Mouse (Mus musculus) heart, postnatal 0 days (tissue): ENCODE measurements around the gene Kirrel. TPM values are rescaled to one million over a fixed set of nuclear protein-coding genes. Genes with fewer than 3 reads are reported as not detected.

Experiments used
- ATAC-seq: fragments of 200-750 bp; cut with Nextera tagmentation; 2 replicates; pipeline ENCODE4 v1.8.0; 2017; ENCODE audit warnings: low read depth, moderate number of reproducible peaks, moderate library complexity; ENCODE audit not compliant: insufficient read depth
- DNase-seq: peaks from one replicate; pipeline ENCODE4 v3.0.0-alpha.2; 2016; ENCODE audit warnings: low spot score
- H3K27ac ChIP-seq: fragments of 300-500 bp; sonication (generic); 2 replicates; pipeline ENCODE4 v1.5.1; 2014; ENCODE audit warnings: low read depth, mild to moderate bottlenecking
- H3K27me3 ChIP-seq: fragments of 300-500 bp; sonication (generic); 2 replicates; pipeline ENCODE4 v1.6.1; 2014; ENCODE audit warnings: low read length, mixed read lengths; ENCODE audit not compliant: control insufficient read depth, insufficient read depth
- H3K36me3 ChIP-seq: fragments of 300-500 bp; sonication (generic); replicated peaks from 2 replicates; pipeline ENCODE4 v1.6.1; 2014; ENCODE audit warnings: low read length, mixed read lengths; ENCODE audit not compliant: control insufficient read depth, insufficient read depth
- H3K4me1 ChIP-seq: fragments of 300-500 bp; sonication (generic); 2 replicates; pipeline ENCODE4 v1.6.1; 2014; ENCODE audit warnings: antibody characterized with exemption; ENCODE audit not compliant: control insufficient read depth, insufficient read depth
- H3K4me2 ChIP-seq: fragments of 300-500 bp; sonication (generic); 2 replicates; pipeline ENCODE4 v1.6.1; 2014; ENCODE audit warnings: low read depth, mild to moderate bottlenecking, low read length, moderate library complexity
- H3K4me3 ChIP-seq: fragments of 300-500 bp; sonication (generic); 2 replicates; pipeline ENCODE4 v1.5.1; 2014; ENCODE audit warnings: low read depth, low read length
- H3K9ac ChIP-seq: fragments of 300-500 bp; sonication (generic); replicated peaks from 2 replicates; pipeline ENCODE4 v1.6.1; 2014; ENCODE audit warnings: low read depth, low read length, mixed read lengths
- H3K9me3 ChIP-seq: fragments of 300-500 bp; sonication (generic); replicated peaks from 2 replicates; pipeline ENCODE4 v1.6.1; 2016; ENCODE audit warnings: low read length; ENCODE audit not compliant: control insufficient read depth
- CTCF ChIP-seq: IDR thresholded peaks from 2 replicates; pipeline ENCODE4 v1.5.1; 2016; ENCODE audit warnings: antibody characterized with exemption, control low read depth, low read depth
- EP300 ChIP-seq: IDR thresholded peaks from 2 replicates; pipeline ENCODE4 v1.6.1; 2016; ENCODE audit warnings: antibody characterized with exemption, low read depth
- WGBS: fragments of 180-500 bp; shearing (Covaris S2); extraction: QIAGEN DNeasy Blood & Tissue Kit; methylation state at CpG from one replicate; pipeline ENCODE4 v1.1.7; 2014; 5-methylcytosine and 5-hydroxymethylcytosine counted together
- polyA plus RNA-seq: library from polyadenylated mRNA; unstranded; fragments of >200 nt; fragmentation: Nextera tagmentation; extraction: Ambion mirVana; gene quantifications from 2 replicates; pipeline ENCODE4 v1.2.1, GENCODE M21; 2015
- total RNA-seq: library from RNA; depleted of rRNA; stranded (reverse); fragments of >200 nt; gene quantifications from 2 replicates; pipeline ENCODE4 v1.2.3, GENCODE M21; 2014; ENCODE audit warnings: low replicate concordance

Kirrel gene
- total and polyA plus RNA-seq, 2 experiments from 2014 or later: 3.5 to 13.9 TPM

DNA sequence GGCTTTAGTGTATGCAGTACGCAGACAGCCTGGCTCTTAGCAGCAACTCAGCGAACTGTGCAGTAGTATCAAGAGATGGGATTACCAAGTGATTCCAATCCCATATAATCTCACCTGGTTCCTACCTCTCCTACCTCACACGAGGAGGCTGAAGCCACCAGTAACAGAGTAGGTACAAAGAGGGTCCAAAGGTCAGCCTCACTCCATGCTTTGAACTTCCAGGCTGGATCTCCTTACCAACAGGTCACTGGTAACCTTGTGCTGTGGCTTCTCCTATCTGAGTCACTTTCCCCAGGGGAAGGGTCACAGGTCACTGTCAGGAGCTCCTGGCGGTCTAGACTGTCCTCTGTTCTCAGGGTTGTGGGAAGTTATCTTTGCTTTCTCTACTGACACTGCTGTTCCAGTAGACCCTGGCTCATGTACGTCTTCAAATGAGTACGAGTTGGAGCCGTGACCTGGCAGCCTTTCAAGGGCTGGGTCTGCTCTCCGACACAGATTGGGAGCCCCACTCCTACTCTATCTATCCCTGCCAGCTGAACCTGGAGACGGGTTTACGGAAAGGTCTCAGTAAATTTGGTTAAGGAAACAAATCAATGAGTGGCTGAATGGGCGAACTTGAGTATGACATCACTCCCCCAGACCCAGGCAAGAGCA lies 42.7 kb downstream of the Kirrel start:
- H3K4me2 ChIP-seq: no peak overlapping the region
- no peak overlapping the region for H3K9ac ChIP-seq
- no peaks in the 10 kb centered on the region for H3K27me3 ChIP-seq
- H3K4me1 ChIP-seq: peaks cover 29% of the 10 kb centered on the region
- H3K9me3 ChIP-seq: no peaks in the 10 kb centered on the region
- H3K36me3 ChIP-seq: no peaks in the 10 kb centered on the region
- ATAC-seq: peak; percentile 19; the same call in 1 of the 2 replicates
- peak overlapping the region; percentile 27; the same call in 1 of the 2 replicates for H3K27ac ChIP-seq
- no peak overlapping the region for H3K4me3 ChIP-seq
- peak; percentile 14 for DNase-seq
- TF ChIP-seq CTCF: no peak
- TF ChIP-seq EP300: no peak
- 38% methylated on average over 11 of the region's 11 CpGs for WGBS

DNA sequence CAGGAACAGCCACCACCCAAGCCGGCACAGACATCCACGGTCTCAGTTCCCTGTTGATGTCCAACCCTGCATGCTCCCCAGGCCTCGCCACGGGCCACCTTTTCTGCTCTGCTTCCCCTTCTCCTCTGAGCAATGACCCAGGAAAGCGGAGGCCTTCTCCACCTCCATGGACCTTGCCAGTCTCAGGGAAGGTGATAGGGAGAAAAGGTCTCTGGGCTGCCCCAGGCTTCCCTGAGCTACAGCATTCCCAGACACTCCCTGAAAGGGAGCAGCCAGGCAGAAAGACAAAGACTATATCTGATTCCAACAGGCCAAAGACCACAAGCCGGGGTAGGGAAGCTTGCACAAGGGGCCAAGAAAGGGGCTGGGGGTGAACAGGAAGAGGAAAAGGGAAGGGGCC lies 43.6 kb downstream of the Kirrel start:
- WGBS: 75% methylated on average over 6 of the region's 6 CpGs
- no peak for DNase-seq
- no peak overlapping the region for H3K9ac ChIP-seq
- TF ChIP-seq EP300: no peak
- TF ChIP-seq CTCF: no peak
- no peak overlapping the region for H3K27ac ChIP-seq
- H3K27me3 ChIP-seq: no peaks in the 10 kb centered on the region
- no peak for ATAC-seq
- peaks cover 29% of the 10 kb centered on the region for H3K4me1 ChIP-seq
- H3K36me3 ChIP-seq: no peaks in the 10 kb centered on the region
- no peak overlapping the region for H3K4me3 ChIP-seq
- H3K9me3 ChIP-seq: no peaks in the 10 kb centered on the region
- no peak overlapping the region for H3K4me2 ChIP-seq

DNA sequence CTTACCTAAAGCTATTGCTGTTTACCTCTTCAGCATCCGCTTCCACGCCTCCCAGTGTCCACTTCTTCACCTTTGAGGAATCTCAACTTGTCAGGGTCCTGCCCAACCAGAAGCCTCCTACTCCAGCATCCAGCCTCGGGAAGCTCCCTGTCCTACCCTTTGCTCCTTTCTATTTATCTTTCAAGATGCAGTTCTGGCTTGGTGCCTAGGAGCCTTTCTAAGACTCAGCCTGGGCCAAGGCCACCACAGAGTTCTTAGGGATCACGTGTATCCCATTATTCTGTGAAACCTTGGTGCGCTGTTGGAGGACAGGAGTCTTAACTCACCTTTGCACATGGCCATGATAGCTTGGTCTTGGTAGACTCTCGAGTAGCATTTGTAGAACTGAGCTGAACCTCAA lies 50.8 kb downstream of the Kirrel start:
- H3K9ac ChIP-seq: no peak overlapping the region
- 79% methylated on average over 6 of the region's 6 CpGs for WGBS

GRCm38 (mm10) chr3:87118214-87118613 lies 56.3 kb downstream of the Kirrel start:
- ATAC-seq (no peak), DNase-seq (no peak)
- H3K4me2 ChIP-seq: no peak overlapping the region
- peaks cover 36% of the 10 kb centered on the region for H3K4me1 ChIP-seq
- no peak overlapping the region for H3K27ac ChIP-seq
- H3K9me3 ChIP-seq: no peaks in the 10 kb centered on the region
- WGBS: 83% methylated on average over 9 of the region's 9 CpGs
- H3K4me3 ChIP-seq: no peak overlapping the region
- H3K27me3 ChIP-seq: no peaks in the 10 kb centered on the region
- H3K9ac ChIP-seq: no peak overlapping the region
- no peaks in the 10 kb centered on the region for H3K36me3 ChIP-seq
- TF ChIP-seq CTCF: no peak

More for the DNA sequence above, 50.8 kb downstream of the Kirrel start:
- Histone ChIP-seq H3K4me1 (peaks cover 8% of the 10 kb centered on the region), H3K27me3 (no peaks in the 10 kb centered on the region), H3K36me3 (no peaks in the 10 kb centered on the region), H3K4me3 (no peak overlapping the region), H3K27ac (no peak overlapping the region), H3K4me2 (no peak overlapping the region), H3K9me3 (no peaks in the 10 kb centered on the region)
- no peak for DNase-seq
- no peak for TF ChIP-seq CTCF
- no peak for TF ChIP-seq EP300
- no peak for ATAC-seq

- Histone ChIP-seq H3K27me3 (no peaks in the 10 kb centered on the region), H3K4me1 (peaks cover 36% of the 10 kb centered on the region), H3K4me2 (no peak overlapping the region), H3K9ac (no peak overlapping the region), H3K36me3 (no peaks in the 10 kb centered on the region), H3K27ac (no peak overlapping the region), H3K9me3 (no peaks in the 10 kb centered on the region), H3K4me3 (no peak overlapping the region)
- 54% methylated on average over 12 of the region's 12 CpGs for WGBS
- DNase-seq (no peak), ATAC-seq (no peak)
- TF ChIP-seq EP300 (no peak), CTCF (no peak)
Measured at GRCm38 (mm10) chr3:87117632-87118031, 56.9 kb downstream of the Kirrel start.
